Mouse (Mus musculus): ENCODE measurements around the gene Cops6. TPM values are rescaled to one million over a fixed set of nuclear protein-coding genes. Genes with fewer than 3 reads are reported as not detected.
A peak's percentile ranks its signal among the peaks of the same experiment; 100 is the strongest.

The Cops6 gene
- polyA plus RNA-seq (2012; ENCODE audit: insufficient read depth, low replicate concordance) = 18.0 and 85.5 TPM in 2 replicates

GRCm38 (mm10) chr5:138160842-138161665 lies at the start of gene Cops6:
Gene Cops6, plus strand, starts transcription at chr5:138161071.
- TF ChIP-seq FLI1 (IDR thresholded peaks at IDR 0.05; ENCODE audit: low read length) = no peak
- no peak for TF ChIP-seq GATA1 (IDR thresholded peaks at IDR 0.05; ENCODE audit: borderline replicate concordance, low read length)
- peaks cover 41% of the 10 kb centered on the region for H3K36me3 ChIP-seq (replicated peaks; ENCODE audit: low read length)
- H3K4me1 ChIP-seq = peaks cover 45% of the 10 kb centered on the region
- no peaks in the 10 kb centered on the region for H3K27me3 ChIP-seq (replicated peaks)
- H3K9me3 ChIP-seq = no peaks in the 10 kb centered on the region
- H3K4me3 ChIP-seq (replicated peaks) = peak within 1 kb of the TSS; percentile 98

GRCm38 (mm10) chr5:138116255-138117198 lies 44.3 kb upstream of the Cops6 start, which contains the start of gene Zscan21:
Gene Zscan21, plus strand, starts transcription at chr5:138116903.
- Histone ChIP-seq H3K27me3 (replicated peaks) (no peaks in the 10 kb centered on the region), H3K4me1 (peaks cover 27% of the 10 kb centered on the region), H3K36me3 (replicated peaks; ENCODE audit: low read length) (peaks cover 5% of the 10 kb centered on the region), H3K4me3 (replicated peaks) (peak within 1 kb of the TSS; percentile 93), H3K9me3 (no peaks in the 10 kb centered on the region)
- TF ChIP-seq FLI1 (IDR thresholded peaks at IDR 0.05; ENCODE audit: low read length) (0 out of 2 replicates have a peak, but pooled peaks have one; percentile 22), GATA1 (IDR thresholded peaks at IDR 0.05; ENCODE audit: borderline replicate concordance, low read length) (no peak)

- peaks cover 5% of the 10 kb centered on the region for H3K36me3 ChIP-seq (replicated peaks; ENCODE audit: low read length)
- TF ChIP-seq GATA1 (IDR thresholded peaks at IDR 0.05; ENCODE audit: borderline replicate concordance, low read length) = no peak
- no peak for TF ChIP-seq FLI1 (IDR thresholded peaks at IDR 0.05; ENCODE audit: low read length)
- peak overlapping the region; percentile 93 for H3K4me3 ChIP-seq (replicated peaks)
- no peaks in the 10 kb centered on the region for H3K9me3 ChIP-seq
- H3K27me3 ChIP-seq (replicated peaks) = no peaks in the 10 kb centered on the region
- H3K4me1 ChIP-seq = peaks cover 27% of the 10 kb centered on the region
Observed at GRCm38 (mm10) chr5:138117199-138118015, 43.5 kb upstream of the Cops6 start.

GRCm38 (mm10) chr5:138118041-138118440 lies 42.8 kb upstream of the Cops6 start:
- H3K4me3 ChIP-seq (replicated peaks) = peak overlapping the region; percentile 93
- TF ChIP-seq FLI1 (IDR thresholded peaks at IDR 0.05; ENCODE audit: low read length) = no peak
- no peak for TF ChIP-seq GATA1 (IDR thresholded peaks at IDR 0.05; ENCODE audit: borderline replicate concordance, low read length)
- H3K27me3 ChIP-seq (replicated peaks) = no peaks in the 10 kb centered on the region
- peaks cover 27% of the 10 kb centered on the region for H3K4me1 ChIP-seq
- peaks cover 7% of the 10 kb centered on the region for H3K36me3 ChIP-seq (replicated peaks; ENCODE audit: low read length)
- no peaks in the 10 kb centered on the region for H3K9me3 ChIP-seq

DNA sequence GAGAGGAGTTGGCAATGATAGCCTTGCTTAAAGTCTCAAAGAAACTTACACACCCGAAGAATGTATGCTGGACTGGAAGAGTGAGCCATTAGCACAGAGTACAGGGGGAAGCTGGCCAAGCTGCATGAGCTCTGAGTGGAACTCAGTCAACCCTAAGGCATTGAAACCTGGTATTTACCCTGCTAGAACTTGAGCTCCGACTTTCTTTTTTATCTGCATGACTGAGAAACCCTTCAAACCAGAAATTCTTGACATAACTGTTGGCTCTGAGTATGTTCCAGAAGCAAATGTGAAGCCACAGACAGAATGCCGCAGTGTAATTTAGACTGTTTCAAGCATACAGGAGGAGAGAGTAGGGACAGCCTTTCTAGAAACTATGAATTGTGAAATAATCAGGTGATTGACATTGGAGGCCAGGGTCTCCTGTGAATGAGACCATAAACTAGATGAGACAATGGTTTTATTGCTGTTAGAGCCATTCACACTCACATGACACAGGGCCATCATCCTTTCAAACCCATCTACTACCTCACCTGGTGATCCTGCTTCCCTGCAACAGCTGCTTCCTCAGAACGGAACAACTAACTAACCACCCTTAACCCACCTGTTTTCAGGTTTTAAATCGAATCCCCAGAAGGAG lies 28.3 kb upstream of the Cops6 start:
- Histone ChIP-seq H3K9me3 (no peaks in the 10 kb centered on the region), H3K36me3 (replicated peaks; ENCODE audit: low read length) (peaks cover 61% of the 10 kb centered on the region), H3K27me3 (replicated peaks) (no peaks in the 10 kb centered on the region), H3K4me1 (peaks cover 8% of the 10 kb centered on the region), H3K4me3 (replicated peaks) (no peak overlapping the region)
- no peak for TF ChIP-seq FLI1 (IDR thresholded peaks at IDR 0.05; ENCODE audit: low read length)
- no peak for TF ChIP-seq GATA1 (IDR thresholded peaks at IDR 0.05; ENCODE audit: borderline replicate concordance, low read length)

GRCm38 (mm10) chr5:138137257-138137656 lies 23.6 kb upstream of the Cops6 start:
- Histone ChIP-seq H3K4me1 (peaks cover 23% of the 10 kb centered on the region), H3K36me3 (replicated peaks; ENCODE audit: low read length) (peaks cover 28% of the 10 kb centered on the region), H3K4me3 (replicated peaks) (no peak overlapping the region), H3K27me3 (replicated peaks) (no peaks in the 10 kb centered on the region), H3K9me3 (no peaks in the 10 kb centered on the region)
- TF ChIP-seq GATA1 (IDR thresholded peaks at IDR 0.05; ENCODE audit: borderline replicate concordance, low read length) (no peak), FLI1 (IDR thresholded peaks at IDR 0.05; ENCODE audit: low read length) (no peak)

GRCm38 (mm10) chr5:138137935-138138549 lies 22.8 kb upstream of the Cops6 start:
- no peak overlapping the region for H3K4me3 ChIP-seq (replicated peaks)
- H3K36me3 ChIP-seq (replicated peaks; ENCODE audit: low read length) = peaks cover 21% of the 10 kb centered on the region
- H3K9me3 ChIP-seq = no peaks in the 10 kb centered on the region
- H3K27me3 ChIP-seq (replicated peaks) = no peaks in the 10 kb centered on the region
- TF ChIP-seq GATA1 (IDR thresholded peaks at IDR 0.05; ENCODE audit: borderline replicate concordance, low read length) (no peak), FLI1 (IDR thresholded peaks at IDR 0.05; ENCODE audit: low read length) (no peak)
- peaks cover 23% of the 10 kb centered on the region for H3K4me1 ChIP-seq

GRCm38 (mm10) chr5:138138585-138138984 lies 22.3 kb upstream of the Cops6 start:
- Histone ChIP-seq H3K4me3 (replicated peaks) (no peak overlapping the region), H3K36me3 (replicated peaks; ENCODE audit: low read length) (peaks cover 20% of the 10 kb centered on the region), H3K4me1 (peaks cover 23% of the 10 kb centered on the region), H3K27me3 (replicated peaks) (no peaks in the 10 kb centered on the region), H3K9me3 (no peaks in the 10 kb centered on the region)
- TF ChIP-seq GATA1 (IDR thresholded peaks at IDR 0.05; ENCODE audit: borderline replicate concordance, low read length) (no peak), FLI1 (IDR thresholded peaks at IDR 0.05; ENCODE audit: low read length) (no peak)
